Mouse (Mus musculus) right cerebral cortex, postnatal 14 days (tissue): ENCODE data around the gene Adam26b.
"Not testable (repeated sequence)": the region's sequence is repeated elsewhere in the genome, so short reads cannot be mapped to it uniquely, and the experiment has no call there.

ENCODE experiments used
- DNase-seq: peaks from one replicate; pipeline ENCODE4 v3.0.0; 2022

The Adam26b gene

GRCm38 (mm10) chr8:43528006-43528405 is at the start of gene Adam26b:
Adam26b (minus strand) TSS chr8:43528106.
- not testable (repeated sequence) for DNase-seq

DNA sequence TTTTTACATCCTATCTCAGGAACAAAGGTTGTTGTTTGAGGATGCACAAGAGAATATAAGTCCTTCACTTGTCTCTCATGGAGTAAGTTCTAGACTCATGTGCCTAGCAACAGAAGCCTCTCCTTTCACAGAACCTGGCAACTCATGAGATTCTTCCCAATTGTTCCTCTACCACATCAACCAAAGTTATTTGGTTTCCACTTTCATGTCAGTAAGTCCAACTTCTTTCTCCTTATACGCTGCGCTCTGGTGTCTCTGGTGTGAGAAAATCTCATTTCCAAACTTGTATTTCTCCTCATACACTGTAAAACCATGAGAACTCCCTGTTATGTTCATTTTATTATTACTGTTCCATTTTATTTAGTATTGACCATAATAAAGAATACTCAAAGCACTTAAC is 48.7 kb upstream of the Adam26b start, which contains the start of gene Adam26a:
Adam26a (minus strand) TSS at position 101 of the 400 bp plus-strand sequence.
- DNase-seq = not testable (repeated sequence)
